Mouse (Mus musculus): ENCODE data around the gene Anpep. TPM values are rescaled to one million over a fixed set of nuclear protein-coding genes. Genes with fewer than 3 reads are reported as not detected.

Anpep gene
- polyA plus RNA-seq, 1 experiment from 2014 or later, result 4.9 TPM

DNA sequence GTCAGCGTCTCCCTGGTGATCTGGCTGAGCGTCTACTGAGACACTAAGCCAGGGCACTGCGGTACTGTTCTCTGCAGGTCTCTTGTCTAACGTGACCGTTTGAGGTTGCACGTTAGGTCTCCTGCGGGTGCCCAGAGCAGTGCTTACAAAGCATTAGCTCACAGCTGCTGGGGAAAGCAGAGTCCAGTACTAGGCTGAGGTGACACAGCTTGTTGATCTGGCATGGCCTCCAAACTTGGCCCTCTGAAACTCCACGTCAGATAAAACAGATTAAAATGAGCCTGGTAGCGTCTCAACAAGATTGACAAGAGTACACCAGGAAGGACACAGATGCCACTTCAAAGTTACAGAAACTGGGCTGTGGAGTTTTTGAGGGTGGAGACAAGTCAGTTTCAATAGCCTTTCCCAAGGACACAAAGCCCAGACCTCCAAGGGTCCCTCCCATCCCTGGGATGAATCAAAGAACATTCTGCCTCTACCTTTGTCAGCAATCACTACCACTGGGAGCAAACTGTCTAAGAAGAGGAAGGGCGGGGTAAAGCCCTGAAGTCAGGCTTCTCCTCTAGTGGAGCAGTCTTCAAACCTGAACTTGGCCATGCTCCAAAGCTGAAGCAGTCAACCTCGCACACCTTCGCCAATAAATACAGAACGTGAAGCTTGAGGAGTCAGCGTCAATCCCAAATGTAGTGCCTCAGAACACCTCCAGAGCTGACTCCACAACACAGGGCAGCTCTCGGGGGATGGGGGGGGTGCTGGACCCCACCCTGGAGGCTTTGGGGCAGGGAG, 29.8 kb upstream of the Anpep start:
- no peaks in the 10 kb centered on the region for H3K27me3 ChIP-seq (ENCODE audit: control insufficient read depth, insufficient read depth, low read length)
- no peak for ATAC-seq (ENCODE audit: low FRiP score)
- DNase-seq (ENCODE audit: low spot score), result no peak
- no peaks in the 10 kb centered on the region for H3K4me1 ChIP-seq (replicated peaks; ENCODE audit: control insufficient read depth, insufficient read depth, low read length)
- H3K9ac ChIP-seq (ENCODE audit: low read depth, low read length), result no peak overlapping the region
- whole genome bisulfite sequencing, result 89% methylated on average over 15 of the region's 15 CpGs
- H3K9me3 ChIP-seq (ENCODE audit: control insufficient read depth, low read length), result no peaks in the 10 kb centered on the region
- no peaks in the 10 kb centered on the region for H3K36me3 ChIP-seq (ENCODE audit: control insufficient read depth, insufficient read depth, low read length)
- no peak overlapping the region for H3K4me2 ChIP-seq (replicated peaks; ENCODE audit: low read depth, low read length)
- no peak overlapping the region for H3K27ac ChIP-seq (ENCODE audit: low read depth, low read length)
- no peak overlapping the region for H3K4me3 ChIP-seq (ENCODE audit: low read depth, low read length)

- Histone ChIP-seq H3K4me1 (replicated peaks; ENCODE audit: control insufficient read depth, insufficient read depth, low read length) (no peaks in the 10 kb centered on the region), H3K36me3 (ENCODE audit: control insufficient read depth, insufficient read depth, low read length) (no peaks in the 10 kb centered on the region), H3K27ac (ENCODE audit: low read depth, low read length) (no peak overlapping the region), H3K27me3 (ENCODE audit: control insufficient read depth, insufficient read depth, low read length) (no peaks in the 10 kb centered on the region), H3K4me2 (replicated peaks; ENCODE audit: low read depth, low read length) (no peak overlapping the region), H3K4me3 (ENCODE audit: low read depth, low read length) (no peak overlapping the region), H3K9ac (ENCODE audit: low read depth, low read length) (no peak overlapping the region), H3K9me3 (ENCODE audit: control insufficient read depth, low read length) (no peaks in the 10 kb centered on the region)
- WGBS, result 91% methylated on average over 9 of the region's 9 CpGs
- no peak for DNase-seq (ENCODE audit: low spot score)
- no peak for ATAC-seq (ENCODE audit: low FRiP score)
Measured at GRCm38 (mm10) chr7:79888603-79889002, 27.7 kb upstream of the Anpep start.

- no peak overlapping the region for H3K4me2 ChIP-seq (replicated peaks; ENCODE audit: low read depth, low read length)
- H3K27ac ChIP-seq (ENCODE audit: low read depth, low read length), result no peak overlapping the region
- H3K9ac ChIP-seq (ENCODE audit: low read depth, low read length), result no peak overlapping the region
- H3K27me3 ChIP-seq (ENCODE audit: control insufficient read depth, insufficient read depth, low read length), result no peaks in the 10 kb centered on the region
- 0 out of 2 replicates have a peak, but pooled peaks cover 5% of the 10 kb centered on the region for H3K36me3 ChIP-seq (ENCODE audit: control insufficient read depth, insufficient read depth, low read length)
- H3K9me3 ChIP-seq (ENCODE audit: control insufficient read depth, low read length), result no peaks in the 10 kb centered on the region
- H3K4me1 ChIP-seq (replicated peaks; ENCODE audit: control insufficient read depth, insufficient read depth, low read length), result no peaks in the 10 kb centered on the region
- no peak overlapping the region for H3K4me3 ChIP-seq (ENCODE audit: low read depth, low read length)
- ATAC-seq (ENCODE audit: low FRiP score) (no peak), DNase-seq (ENCODE audit: low spot score) (no peak)
- WGBS, result 92% methylated on average over 7 of the region's 7 CpGs
Measured at GRCm38 (mm10) chr7:79883613-79884334, 22.9 kb upstream of the Anpep start.

- Histone ChIP-seq H3K9me3 (ENCODE audit: control insufficient read depth, low read length) (no peaks in the 10 kb centered on the region), H3K36me3 (ENCODE audit: control insufficient read depth, insufficient read depth, low read length) (0 out of 2 replicates have a peak, but pooled peaks cover 5% of the 10 kb centered on the region), H3K9ac (ENCODE audit: low read depth, low read length) (no peak overlapping the region), H3K27ac (ENCODE audit: low read depth, low read length) (no peak overlapping the region), H3K4me1 (replicated peaks; ENCODE audit: control insufficient read depth, insufficient read depth, low read length) (no peaks in the 10 kb centered on the region), H3K4me2 (replicated peaks; ENCODE audit: low read depth, low read length) (no peak overlapping the region), H3K4me3 (ENCODE audit: low read depth, low read length) (no peak overlapping the region), H3K27me3 (ENCODE audit: control insufficient read depth, insufficient read depth, low read length) (no peaks in the 10 kb centered on the region)
- DNase-seq (ENCODE audit: low spot score) (no peak), ATAC-seq (ENCODE audit: low FRiP score) (no peak)
- WGBS, result 98% methylated on average over 6 of the region's 6 CpGs
Measured at GRCm38 (mm10) chr7:79881901-79882300, 21.0 kb upstream of the Anpep start.

DNA sequence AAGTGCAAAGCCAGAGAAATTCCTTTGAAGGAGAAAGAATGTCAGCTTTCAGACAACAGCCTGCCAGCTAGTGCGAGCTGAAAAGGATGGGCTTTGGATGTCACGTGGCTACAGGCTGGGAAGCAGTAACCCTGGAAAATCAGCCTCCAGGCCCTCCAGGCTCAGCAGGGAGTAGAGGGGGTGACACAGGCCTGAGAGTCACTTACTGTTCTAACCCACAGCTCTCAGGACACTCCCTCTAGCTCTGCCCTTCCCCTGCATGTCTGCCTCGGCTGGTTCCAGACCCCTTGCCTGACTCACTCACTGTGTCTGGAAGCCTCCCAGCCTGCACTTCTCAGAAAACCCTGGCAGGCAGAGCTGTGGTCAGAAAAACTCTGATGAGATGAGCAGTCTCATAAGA, 20.1 kb upstream of the Anpep start:
- H3K36me3 ChIP-seq (ENCODE audit: control insufficient read depth, insufficient read depth, low read length), result 0 out of 2 replicates have a peak, but pooled peaks cover 5% of the 10 kb centered on the region
- no peak overlapping the region for H3K27ac ChIP-seq (ENCODE audit: low read depth, low read length)
- H3K27me3 ChIP-seq (ENCODE audit: control insufficient read depth, insufficient read depth, low read length), result no peaks in the 10 kb centered on the region
- no peak overlapping the region for H3K9ac ChIP-seq (ENCODE audit: low read depth, low read length)
- no peaks in the 10 kb centered on the region for H3K9me3 ChIP-seq (ENCODE audit: control insufficient read depth, low read length)
- 50% methylated on average over 3 of the region's 3 CpGs for WGBS
- ATAC-seq (ENCODE audit: low FRiP score), result no peak
- no peak overlapping the region for H3K4me3 ChIP-seq (ENCODE audit: low read depth, low read length)
- no peak overlapping the region for H3K4me2 ChIP-seq (replicated peaks; ENCODE audit: low read depth, low read length)
- no peaks in the 10 kb centered on the region for H3K4me1 ChIP-seq (replicated peaks; ENCODE audit: control insufficient read depth, insufficient read depth, low read length)
- no peak for DNase-seq (ENCODE audit: low spot score)

DNA sequence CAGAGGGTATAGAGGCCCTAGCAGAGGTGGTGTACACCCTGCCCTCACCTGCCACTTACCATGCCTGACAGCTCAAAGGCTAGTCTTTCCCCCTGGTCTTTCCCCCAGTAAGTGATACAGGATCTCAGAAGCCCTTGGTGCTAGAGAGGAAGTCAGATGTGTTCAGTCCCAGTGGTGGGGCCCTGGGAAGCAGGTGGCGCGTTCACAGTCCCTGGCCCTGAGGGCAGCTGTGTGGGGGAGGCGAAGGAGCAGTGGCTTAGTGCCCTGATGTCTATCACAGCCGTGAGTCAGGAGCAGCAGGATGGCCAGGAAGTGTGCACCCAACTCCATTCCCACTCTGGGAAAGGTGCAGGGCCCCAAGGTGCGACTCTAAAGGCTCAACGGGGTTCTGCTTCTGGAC, 19.2 kb upstream of the Anpep start:
- Histone ChIP-seq H3K9ac (ENCODE audit: low read depth, low read length) (no peak overlapping the region), H3K27me3 (ENCODE audit: control insufficient read depth, insufficient read depth, low read length) (no peaks in the 10 kb centered on the region), H3K4me2 (replicated peaks; ENCODE audit: low read depth, low read length) (no peak overlapping the region), H3K27ac (ENCODE audit: low read depth, low read length) (no peak overlapping the region), H3K4me1 (replicated peaks; ENCODE audit: control insufficient read depth, insufficient read depth, low read length) (no peaks in the 10 kb centered on the region), H3K36me3 (ENCODE audit: control insufficient read depth, insufficient read depth, low read length) (0 out of 2 replicates have a peak, but pooled peaks cover 5% of the 10 kb centered on the region), H3K9me3 (ENCODE audit: control insufficient read depth, low read length) (no peaks in the 10 kb centered on the region), H3K4me3 (ENCODE audit: low read depth, low read length) (no peak overlapping the region)
- 89% methylated on average over 6 of the region's 6 CpGs for WGBS
- ATAC-seq (ENCODE audit: low FRiP score), result no peak
- no peak for DNase-seq (ENCODE audit: low spot score)

GRCm38 (mm10) chr7:79878455-79879025, 17.7 kb upstream of the Anpep start:
- Histone ChIP-seq H3K27ac (ENCODE audit: low read depth, low read length) (no peak overlapping the region), H3K4me3 (ENCODE audit: low read depth, low read length) (no peak overlapping the region), H3K36me3 (ENCODE audit: control insufficient read depth, insufficient read depth, low read length) (0 out of 2 replicates have a peak, but pooled peaks cover 5% of the 10 kb centered on the region), H3K9ac (ENCODE audit: low read depth, low read length) (no peak overlapping the region), H3K4me2 (replicated peaks; ENCODE audit: low read depth, low read length) (no peak overlapping the region), H3K4me1 (replicated peaks; ENCODE audit: control insufficient read depth, insufficient read depth, low read length) (no peaks in the 10 kb centered on the region), H3K9me3 (ENCODE audit: control insufficient read depth, low read length) (no peaks in the 10 kb centered on the region), H3K27me3 (ENCODE audit: control insufficient read depth, insufficient read depth, low read length) (no peaks in the 10 kb centered on the region)
- ATAC-seq (ENCODE audit: low FRiP score) (no peak), DNase-seq (ENCODE audit: low spot score) (no peak)
- 78% methylated on average over 2 of the region's 2 CpGs for WGBS

GRCm38 (mm10) chr7:79873407-79873806, 12.5 kb upstream of the Anpep start:
- Histone ChIP-seq H3K4me1 (replicated peaks; ENCODE audit: control insufficient read depth, insufficient read depth, low read length) (no peaks in the 10 kb centered on the region), H3K27me3 (ENCODE audit: control insufficient read depth, insufficient read depth, low read length) (no peaks in the 10 kb centered on the region), H3K27ac (ENCODE audit: low read depth, low read length) (no peak overlapping the region), H3K9ac (ENCODE audit: low read depth, low read length) (no peak overlapping the region), H3K4me2 (replicated peaks; ENCODE audit: low read depth, low read length) (no peak overlapping the region), H3K9me3 (ENCODE audit: control insufficient read depth, low read length) (no peaks in the 10 kb centered on the region), H3K4me3 (ENCODE audit: low read depth, low read length) (no peak overlapping the region), H3K36me3 (ENCODE audit: control insufficient read depth, insufficient read depth, low read length) (no peaks in the 10 kb centered on the region)
- DNase-seq (ENCODE audit: low spot score) (no peak), ATAC-seq (ENCODE audit: low FRiP score) (no peak)
- WGBS, result 83% methylated on average over 6 of the region's 6 CpGs
